ENCODE assay signal across 8 mouse cellular contexts in genomic region chr11:88059141-88059540, GRCm38 (mm10). TPM values are rescaled to one million over a fixed set of nuclear protein-coding genes. Genes with fewer than 3 reads are reported as not detected.
DNase-seq lines count a peak whose midpoint lies in the region; ATAC-seq and TF ChIP-seq lines count a peak whose summit lies in the region.

No protein-coding gene starts in this region.

- no peaks in the 10 kb centered on the region for H3K9me3 ChIP-seq in hindbrain, embryonic 13.5 days
- no peaks in the 10 kb centered on the region for H3K9me3 ChIP-seq in midbrain, postnatal 0 days (ENCODE audit: low read length)

- no peaks in the 10 kb centered on the region for H3K36me3 ChIP-seq in hindbrain, embryonic 13.5 days
- no peaks in the 10 kb centered on the region for H3K36me3 ChIP-seq in midbrain, postnatal 0 days (ENCODE audit: insufficient read depth, low read length)

- no peaks in the 10 kb centered on the region for H3K4me1 ChIP-seq in hindbrain, embryonic 13.5 days (replicated peaks)
- H3K4me1 ChIP-seq in midbrain, postnatal 0 days (ENCODE audit: insufficient read depth, low read length), result no peaks in the 10 kb centered on the region

- intact Hi-C loops in left cerebral cortex, postnatal 4 days (cut with DNase I), result loop anchor here (5.0 to 10.0 kb wide), 2 partner anchors 138 to 766 kb away; no protein-coding TSS in a partner anchor
- intact Hi-C loops in left cerebral cortex, postnatal 36 days (cut with DNase I), result no loop called here

- WGBS in hindbrain, embryonic 13.5 days, result 50% methylated on average over 2 of the region's 2 CpGs
- WGBS in midbrain, postnatal 0 days, result 43% methylated on average over 2 of the region's 2 CpGs

- no peak overlapping the region for H3K4me2 ChIP-seq in hindbrain, embryonic 13.5 days
- no peak overlapping the region for H3K4me2 ChIP-seq in midbrain, postnatal 0 days (ENCODE audit: low read depth, low read length, poor library complexity, severe bottlenecking)

- TF ChIP-seq CTCF in midbrain, postnatal 0 days (IDR thresholded peaks at IDR 0.05), result peak; percentile 91

- peak; percentile 24 for DNase-seq in left cerebral cortex, postnatal 4 days
- no peak for DNase-seq in left cerebral cortex, postnatal 36 days (ENCODE audit: low spot score in 2 of 2)
- DNase-seq in adrenal gland, postnatal 36 days, result peak; percentile 25 to 56
- peak; percentile 19 for DNase-seq in liver
- DNase-seq in midbrain, postnatal 0 days (ENCODE audit: low spot score), result peak; percentile 86
- DNase-seq in urinary bladder, adult 2 months (ENCODE audit: low spot score), result no peak

- no peaks in the 10 kb centered on the region for H3K27me3 ChIP-seq in hindbrain, embryonic 13.5 days
- H3K27me3 ChIP-seq in midbrain, postnatal 0 days (ENCODE audit: insufficient read depth, low read length), result no peaks in the 10 kb centered on the region

- H3K4me3 ChIP-seq in hindbrain, embryonic 13.5 days, result no peak overlapping the region
- no peak overlapping the region for H3K4me3 ChIP-seq in midbrain, postnatal 0 days (ENCODE audit: low read depth, low read length)

- no peak overlapping the region for H3K9ac ChIP-seq in hindbrain, embryonic 13.5 days
- H3K9ac ChIP-seq in midbrain, postnatal 0 days (replicated peaks; ENCODE audit: low read length, poor library complexity, severe bottlenecking), result no peak overlapping the region

- ATAC-seq in erythroid progenitor cell, adult 5-6 weeks (replicated peaks; ENCODE audit: low FRiP score, poor library complexity, severe bottlenecking), result peak; percentile 91
- ATAC-seq in hindbrain, embryonic 13.5 days (ENCODE audit: low FRiP score), result peak; percentile 63; the same call in 1 of the 2 replicates
- ATAC-seq in midbrain, postnatal 0 days (ENCODE audit: low FRiP score), result peak; percentile 72; the same call in 1 of the 2 replicates

- no peak overlapping the region for H3K27ac ChIP-seq in hindbrain, embryonic 13.5 days
- H3K27ac ChIP-seq in midbrain, postnatal 0 days (ENCODE audit: low read depth, low read length), result no peak overlapping the region

RNA-seq across cellular contexts. Expression of gene Vezf1, which starts 8.9 kb away (rescaled TPM):
- 10 to 100 TPM; 35.3 to 38.2 TPM for total RNA-seq in left cerebral cortex, postnatal 4 days (2021)
- total RNA-seq in left cerebral cortex, postnatal 36 days (2021), result 10 to 100 TPM; 24.4 to 26.2 TPM
- 10 to 100 TPM; 49.3 to 50.9 TPM for total RNA-seq in adrenal gland, postnatal 36 days (2021)
- 29.6 and 37.3 TPM in 2 replicates for total RNA-seq in erythroid progenitor cell, adult 5-6 weeks (2015; ENCODE audit: low replicate concordance)
- total RNA-seq in erythroid progenitor cell, adult 5-6 weeks (2017; ENCODE audit: low replicate concordance), result 16.3 and 17.8 TPM in 2 replicates
- 53.9 TPM in 2 replicates for polyA plus RNA-seq in hindbrain, embryonic 13.5 days (2015; fragmentation: Nextera tagmentation; extraction: Ambion mirVana)
- total RNA-seq in midbrain, postnatal 0 days (2014; rRNA removed), result 31.4 and 40.6 TPM in 2 replicates
- 29.7 and 30.9 TPM in 2 replicates for polyA plus RNA-seq in midbrain, postnatal 0 days (2015; fragmentation: Nextera tagmentation; extraction: Ambion mirVana)
- 33.6 and 47.4 TPM in 2 replicates for polyA plus RNA-seq in urinary bladder, adult 2 months (2012; rRNA removed)

RNA-seq across cellular contexts. Expression of gene Srsf1, which starts 12.0 kb away (rescaled TPM):
- 100 to 1,000 TPM; 261 to 264 TPM for total RNA-seq in left cerebral cortex, postnatal 4 days (2021)
- total RNA-seq in left cerebral cortex, postnatal 36 days (2021), result 100 to 1,000 TPM; 153 to 205 TPM
- total RNA-seq in adrenal gland, postnatal 36 days (2021), result 100 to 1,000 TPM; 212 to 243 TPM
- total RNA-seq in erythroid progenitor cell, adult 5-6 weeks (2015; ENCODE audit: low replicate concordance), result 312 and 323 TPM in 2 replicates
- 485 and 568 TPM in 2 replicates for total RNA-seq in erythroid progenitor cell, adult 5-6 weeks (2017; ENCODE audit: low replicate concordance)
- 282 and 298 TPM in 2 replicates for polyA plus RNA-seq in hindbrain, embryonic 13.5 days (2015; fragmentation: Nextera tagmentation; extraction: Ambion mirVana)
- 280 and 374 TPM in 2 replicates for total RNA-seq in midbrain, postnatal 0 days (2014; rRNA removed)
- 111 and 125 TPM in 2 replicates for polyA plus RNA-seq in midbrain, postnatal 0 days (2015; fragmentation: Nextera tagmentation; extraction: Ambion mirVana)
- polyA plus RNA-seq in urinary bladder, adult 2 months (2012; rRNA removed), result 240 and 325 TPM in 2 replicates

RNA-seq across cellular contexts. Expression of gene Cuedc1, which starts 38.7 kb away (rescaled TPM):
- 10 to 100 TPM; 65.4 to 69.7 TPM for total RNA-seq in left cerebral cortex, postnatal 4 days (2021)
- total RNA-seq in left cerebral cortex, postnatal 36 days (2021), result 10 to 100 TPM; 23.9 to 31.7 TPM
- 10 to 100 TPM; 46.9 to 53.4 TPM for total RNA-seq in adrenal gland, postnatal 36 days (2021)
- total RNA-seq in erythroid progenitor cell, adult 5-6 weeks (2015; ENCODE audit: low replicate concordance), result 0.84 TPM in 1 of 2 replicates, not detected in the other
- total RNA-seq in erythroid progenitor cell, adult 5-6 weeks (2017; ENCODE audit: low replicate concordance), result 0.39 TPM in 1 of 2 replicates, not detected in the other
- 46.4 and 49.5 TPM in 2 replicates for polyA plus RNA-seq in hindbrain, embryonic 13.5 days (2015; fragmentation: Nextera tagmentation; extraction: Ambion mirVana)
- total RNA-seq in midbrain, postnatal 0 days (2014; rRNA removed), result 38.8 and 40.2 TPM in 2 replicates
- 32.7 and 37.5 TPM in 2 replicates for polyA plus RNA-seq in midbrain, postnatal 0 days (2015; fragmentation: Nextera tagmentation; extraction: Ambion mirVana)
- 62.4 and 86.0 TPM in 2 replicates for polyA plus RNA-seq in urinary bladder, adult 2 months (2012; rRNA removed)

Comparison
In these comparisons a context has a peak if more than half of its experiments do, and no peak if none do; other contexts are left out.
1. DNase-seq: peak in left cerebral cortex, postnatal 4 days (single experiment), adrenal gland, postnatal 36 days (2 of 2), liver (single experiment) and midbrain, postnatal 0 days (single experiment); none in left cerebral cortex, postnatal 36 days (0 of 2) and urinary bladder, adult 2 months (single experiment).
2. RNA of gene Cuedc1, which starts 38.7 kb away (total RNA-seq): 65.4 to 69.7 TPM in left cerebral cortex, postnatal 4 days, 46.9 to 53.4 TPM in adrenal gland, postnatal 36 days, 38.8 to 40.2 TPM in midbrain, postnatal 0 days and 23.9 to 31.7 TPM in left cerebral cortex, postnatal 36 days; 0.39 to 0.84 TPM in erythroid progenitor cell, adult 5-6 weeks; every median in the first group is over 10 times any median in the second.
3. Peak in every context shown above with its lines, with median percentiles within 50 percentile points of each other: ATAC-seq.